Mouse (Mus musculus) lung, embryonic 15.5 days (tissue): ENCODE measurements around the gene Caly. TPM values are rescaled to one million over a fixed set of nuclear protein-coding genes. Genes with fewer than 3 reads are reported as not detected.

ENCODE experiments used
- ATAC-seq: fragments of 200-750 bp; cut with Nextera tagmentation; 2 replicates; pipeline ENCODE4 v1.8.0; 2017; ENCODE audit warnings: moderate number of reproducible peaks, borderline replicate concordance; ENCODE audit not compliant: low FRiP score, low TSS enrichment; ENCODE audit errors: extremely low read depth
- H3K27ac ChIP-seq: fragments of 300-500 bp; sonication (generic); 2 replicates; pipeline ENCODE4 v1.5.1; 2015; ENCODE audit warnings: moderate library complexity, mild to moderate bottlenecking, inconsistent platforms
- H3K27me3 ChIP-seq: fragments of 300-500 bp; sonication (generic); 2 replicates; pipeline ENCODE4 v1.6.1; 2015; ENCODE audit warnings: inconsistent platforms
- H3K36me3 ChIP-seq: fragments of 300-500 bp; sonication (generic); 2 replicates; pipeline ENCODE4 v1.6.1; 2015; ENCODE audit warnings: inconsistent platforms
- H3K4me1 ChIP-seq: fragments of 300-500 bp; sonication (generic); 2 replicates; pipeline ENCODE4 v1.6.1; 2015; ENCODE audit warnings: inconsistent platforms
- H3K4me2 ChIP-seq: fragments of 300-500 bp; sonication (generic); 2 replicates; pipeline ENCODE4 v1.6.1; 2015; ENCODE audit warnings: inconsistent platforms, mild to moderate bottlenecking, moderate library complexity
- H3K4me3 ChIP-seq: fragments of 300-500 bp; sonication (generic); 2 replicates; pipeline ENCODE4 v1.5.1; 2015; ENCODE audit warnings: mild to moderate bottlenecking, inconsistent platforms
- H3K9ac ChIP-seq: fragments of 300-500 bp; sonication (generic); 2 replicates; pipeline ENCODE4 v1.6.1; 2015; ENCODE audit warnings: inconsistent platforms
- H3K9me3 ChIP-seq: fragments of 300-500 bp; sonication (generic); 2 replicates; pipeline ENCODE4 v1.6.1; 2016; ENCODE audit warnings: inconsistent platforms
- WGBS: fragments of 180-500 bp; shearing (Covaris S2); methylation state at CpG from one replicate; pipeline ENCODE4 v1.1.7; 2015; 5-methylcytosine and 5-hydroxymethylcytosine counted together
- polyA plus RNA-seq: library from polyadenylated mRNA; unstranded; fragments of >200 nt; fragmentation: Nextera tagmentation; extraction: Ambion mirVana; gene quantifications from 2 replicates; pipeline ENCODE4 v1.2.1, GENCODE M21; 2015

Gene Caly
- polyA plus RNA-seq, 1 experiment from 2014 or later: 0.66 TPM

GRCm38 (mm10) chr7:140033386-140033785 is 49.0 kb downstream of the Caly start:
- 92% methylated on average over 9 of the region's 9 CpGs for WGBS
- Histone ChIP-seq H3K36me3 (peaks cover 49% of the 10 kb centered on the region), H3K9ac (no peak overlapping the region)

GRCm38 (mm10) chr7:140032366-140032765 is 50.0 kb downstream of the Caly start:
- H3K27ac ChIP-seq: no peak overlapping the region
- H3K9me3 ChIP-seq: no peaks in the 10 kb centered on the region
- H3K4me3 ChIP-seq: no peak overlapping the region
- H3K4me2 ChIP-seq: no peak overlapping the region
- H3K9ac ChIP-seq: no peak overlapping the region
- H3K27me3 ChIP-seq: no peaks in the 10 kb centered on the region
- WGBS: 92% methylated on average over 10 of the region's 10 CpGs
- H3K36me3 ChIP-seq: peaks cover 54% of the 10 kb centered on the region
- H3K4me1 ChIP-seq: peaks cover 21% of the 10 kb centered on the region
- no peak for ATAC-seq

More at GRCm38 (mm10) chr7:140033386-140033785, 49.0 kb downstream of the Caly start:
- no peak for ATAC-seq
- Histone ChIP-seq H3K4me1 (peaks cover 23% of the 10 kb centered on the region), H3K9me3 (no peaks in the 10 kb centered on the region), H3K4me3 (no peak overlapping the region), H3K27me3 (no peaks in the 10 kb centered on the region), H3K4me2 (no peak overlapping the region), H3K27ac (no peak overlapping the region)

GRCm38 (mm10) chr7:140031771-140032170 is 50.6 kb downstream of the Caly start:
- no peak for ATAC-seq
- H3K36me3 ChIP-seq: peaks cover 54% of the 10 kb centered on the region
- peaks cover 15% of the 10 kb centered on the region for H3K4me1 ChIP-seq
- WGBS: 91% methylated on average over 12 of the region's 12 CpGs
- H3K27ac ChIP-seq: no peak overlapping the region
- no peak overlapping the region for H3K9ac ChIP-seq
- H3K27me3 ChIP-seq: no peaks in the 10 kb centered on the region
- no peaks in the 10 kb centered on the region for H3K9me3 ChIP-seq
- H3K4me3 ChIP-seq: no peak overlapping the region
- no peak overlapping the region for H3K4me2 ChIP-seq

Other genes starting within 250 kb of the Caly start
- gene Adgra1, start 248.4 kb downstream of the Caly start, polyA plus RNA-seq: not detected in 2 replicates
- 0.64 and 0.69 TPM in 2 replicates for gene Kndc1, start 187.9 kb downstream of the Caly start, polyA plus RNA-seq
- gene Utf1, start 138.8 kb downstream of the Caly start, polyA plus RNA-seq: 0.31 TPM in 1 of 2 replicates, not detected in the other
- gene 6430531B16Rik, start 103.8 kb downstream of the Caly start, polyA plus RNA-seq: 1.2 and 1.7 TPM in 2 replicates
- 1.4 and 1.8 TPM in 2 replicates for gene Adam8, start 90.0 kb downstream of the Caly start, polyA plus RNA-seq
- 40.0 and 40.1 TPM in 2 replicates for gene Zfp511, start 46.2 kb downstream of the Caly start, polyA plus RNA-seq
- 53.2 and 56.4 TPM in 2 replicates for gene Tubgcp2, start 45.9 kb downstream of the Caly start, polyA plus RNA-seq
- not detected in 2 replicates for gene Msx3, start 33.5 kb downstream of the Caly start, polyA plus RNA-seq
- gene Prap1, start 10.8 kb upstream of the Caly start, polyA plus RNA-seq: not detected in 2 replicates
- 19.1 and 19.8 TPM in 2 replicates for gene Fuom, start 19.9 kb upstream of the Caly start, polyA plus RNA-seq
- gene Paox, start 33.3 kb upstream of the Caly start, polyA plus RNA-seq: 21.6 and 22.3 TPM in 2 replicates
- gene Echs1, start 33.9 kb upstream of the Caly start, polyA plus RNA-seq: 145 and 147 TPM in 2 replicates
- gene Mtg1, start 55.0 kb upstream of the Caly start, polyA plus RNA-seq: 25.2 and 26.2 TPM in 2 replicates
- 0.11 and 0.27 TPM in 2 replicates for gene Sprn, start 72.3 kb upstream of the Caly start, polyA plus RNA-seq
- gene Olfr522, start 82.2 kb upstream of the Caly start, polyA plus RNA-seq: not detected in 2 replicates
- gene Olfr523, start 90.7 kb upstream of the Caly start, polyA plus RNA-seq: not detected in 2 replicates
- 0.05 TPM in 1 of 2 replicates, not detected in the other for gene Olfr524, start 123.4 kb upstream of the Caly start, polyA plus RNA-seq
- gene Cd163l1, start 135.7 kb upstream of the Caly start, polyA plus RNA-seq: 0.44 and 3.1 TPM in 2 replicates
- gene 5830411N06Rik, start 164.7 kb upstream of the Caly start, polyA plus RNA-seq: 0.19 TPM in 1 of 2 replicates, not detected in the other
- not detected in 2 replicates for gene Olfr525, start 238.3 kb upstream of the Caly start, polyA plus RNA-seq